Mouse (Mus musculus): Measurements from ENCODE around the gene Nceh1.

The Nceh1 gene

DNA sequence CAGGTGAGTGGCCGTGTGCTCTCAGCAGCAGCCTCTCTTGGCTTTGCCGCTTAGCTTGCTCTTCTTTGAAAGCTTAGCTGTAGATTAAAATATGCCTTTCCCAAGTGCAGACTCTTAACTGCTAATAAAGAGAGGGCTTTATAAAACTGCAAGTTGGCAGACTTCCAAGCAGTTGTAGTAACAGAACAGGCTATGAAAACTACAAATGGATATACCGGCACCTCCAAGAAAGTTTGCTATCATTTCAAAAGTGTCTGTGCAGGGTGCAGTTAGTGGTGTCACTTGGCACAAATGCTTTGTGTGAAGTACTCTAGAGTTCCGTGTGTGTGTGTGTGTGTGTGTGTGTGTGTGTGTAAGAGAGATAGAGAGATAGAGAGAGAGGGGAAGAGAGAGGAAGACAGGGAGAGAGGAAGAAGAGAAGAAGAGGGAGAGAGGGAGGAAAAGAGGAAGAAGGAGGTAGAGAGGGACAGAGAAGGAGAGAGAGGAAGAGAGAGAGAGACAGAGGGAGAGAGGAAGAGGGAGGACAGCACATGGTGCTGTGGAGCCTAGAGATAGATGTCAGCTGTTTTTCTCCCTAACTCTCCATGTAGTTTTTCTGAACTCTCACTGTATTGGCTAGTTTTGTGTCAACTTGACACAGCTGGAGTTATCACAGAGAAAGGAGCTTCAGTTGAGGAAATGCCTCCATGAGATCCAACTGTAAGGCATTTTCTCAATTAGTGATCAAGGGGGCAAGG is 134.7 kb downstream of the Nceh1 start:
- no peak for DNase-seq (ENCODE audit: extremely low read depth, low read depth, low spot score)

DNA sequence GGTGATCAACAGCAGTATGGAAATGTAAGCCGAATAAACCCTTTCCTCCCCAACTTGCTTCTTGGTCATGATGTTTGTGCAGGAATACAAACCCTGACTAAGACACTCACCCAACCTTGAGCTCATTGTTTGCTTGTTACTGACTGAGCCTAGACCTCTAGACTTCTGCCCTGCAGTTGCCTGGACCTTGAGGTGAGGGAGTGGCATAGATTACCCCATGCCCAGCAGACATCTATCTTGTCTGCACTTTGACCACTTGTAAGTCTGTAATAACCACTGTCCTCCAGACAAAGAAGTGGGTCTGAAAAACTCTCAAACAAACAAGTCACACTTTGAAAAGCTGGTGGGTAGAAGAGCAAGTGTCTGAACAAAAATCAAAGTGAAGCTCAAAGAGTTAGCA is 136.9 kb downstream of the Nceh1 start:
- no peak for DNase-seq (ENCODE audit: extremely low read depth, low read depth, low spot score)

GRCm38 (mm10) chr3:27320613-27321495 is 138.1 kb downstream of the Nceh1 start:
- DNase-seq (ENCODE audit: extremely low read depth, low read depth, low spot score) = no peak

DNA sequence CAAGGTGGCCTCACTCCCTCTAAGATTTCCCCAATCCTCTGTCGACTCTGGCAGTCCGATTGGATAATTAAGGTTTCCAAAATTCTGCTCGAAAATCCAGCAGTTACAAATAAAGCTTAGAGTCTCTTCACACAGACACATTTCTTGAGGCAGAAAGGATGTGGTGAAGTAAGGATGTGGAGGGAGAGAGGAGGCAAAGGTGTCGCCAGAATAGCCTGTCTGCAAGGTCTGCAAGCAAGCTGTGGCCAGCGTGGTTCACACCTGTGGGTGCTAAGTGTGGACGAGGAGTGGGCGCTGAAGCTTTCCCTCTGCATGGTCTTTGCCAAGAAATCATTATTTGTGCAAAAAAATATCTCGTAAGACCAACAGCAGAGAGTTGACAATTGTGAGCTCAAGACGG is 139.8 kb downstream of the Nceh1 start:
- no peak for DNase-seq (ENCODE audit: extremely low read depth, low read depth, low spot score)

DNA sequence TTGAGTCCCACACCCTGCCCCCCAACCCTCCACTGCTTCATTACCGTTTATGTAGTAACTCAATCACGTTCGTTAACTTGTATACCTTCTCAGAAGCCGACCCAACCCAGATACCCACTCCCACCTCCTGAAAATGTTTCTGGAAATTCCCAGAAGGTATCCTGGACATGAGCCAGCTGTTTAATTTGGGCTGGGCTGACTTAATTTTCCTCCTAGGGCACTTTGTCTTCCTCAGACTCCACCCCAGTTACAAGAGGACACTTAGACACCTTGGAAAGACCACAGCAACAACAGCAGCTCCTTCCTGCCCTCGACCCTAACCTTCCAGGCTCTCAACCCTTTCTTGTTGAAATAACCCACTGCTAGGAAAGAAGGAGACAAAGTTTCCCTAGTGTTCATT is 140.8 kb downstream of the Nceh1 start:
- no peak for DNase-seq (ENCODE audit: extremely low read depth, low read depth, low spot score)

DNA sequence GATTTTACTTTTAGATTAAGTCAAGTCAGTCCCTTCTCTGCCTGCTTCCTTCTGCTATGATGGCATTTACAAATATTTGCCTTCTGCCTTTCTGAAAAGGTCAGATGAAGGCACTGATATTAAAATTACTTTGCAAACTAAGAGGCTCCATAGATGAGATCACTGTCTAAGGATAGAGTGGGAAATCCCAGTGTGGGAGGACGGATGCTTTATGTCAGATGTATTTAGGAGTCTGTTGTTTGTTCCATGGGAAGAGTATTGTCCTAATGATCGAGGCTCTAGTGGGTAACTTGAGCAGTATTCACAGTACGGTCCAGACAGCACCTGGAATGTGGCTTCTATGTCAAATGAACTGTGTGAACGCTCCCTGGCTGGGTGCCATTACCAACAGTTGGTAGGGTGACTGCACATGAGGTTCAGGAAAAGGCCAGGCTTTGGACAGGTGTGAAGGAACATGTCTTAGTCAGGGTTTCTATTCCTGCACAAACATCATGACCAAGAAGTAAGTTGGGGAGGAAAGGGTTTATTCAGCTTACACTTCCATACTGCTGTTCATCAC is 143.9 kb downstream of the Nceh1 start:
- DNase-seq (ENCODE audit: extremely low read depth, low read depth, low spot score) = no peak

- no peak for DNase-seq (ENCODE audit: extremely low read depth, low read depth, low spot score)
These were observed 147.9 kb downstream of the Nceh1 start for GRCm38 (mm10) chr3:27330706-27331105.
